Mouse (Mus musculus) lung, postnatal 0 days (tissue): ENCODE data around the gene Kdm2b.

Experiments used
- CTCF ChIP-seq: IDR thresholded peaks from 2 replicates; pipeline ENCODE4 v1.5.1; 2016; ENCODE audit warnings: antibody characterized with exemption, mild to moderate bottlenecking
- EP300 ChIP-seq: IDR thresholded peaks from 2 replicates; pipeline ENCODE4 v1.6.1; 2016; ENCODE audit warnings: antibody characterized with exemption, mild to moderate bottlenecking, control low read depth

- TF ChIP-seq CTCF = no peak; the same call in none of the 2 replicates
- no peak for TF ChIP-seq EP300
These were observed 38.3 kb downstream of the Kdm2b start for GRCm38 (mm10) chr5:122951056-122951912.
